8 mouse cellular contexts compared by ENCODE assay signal in the genomic region with DNA sequence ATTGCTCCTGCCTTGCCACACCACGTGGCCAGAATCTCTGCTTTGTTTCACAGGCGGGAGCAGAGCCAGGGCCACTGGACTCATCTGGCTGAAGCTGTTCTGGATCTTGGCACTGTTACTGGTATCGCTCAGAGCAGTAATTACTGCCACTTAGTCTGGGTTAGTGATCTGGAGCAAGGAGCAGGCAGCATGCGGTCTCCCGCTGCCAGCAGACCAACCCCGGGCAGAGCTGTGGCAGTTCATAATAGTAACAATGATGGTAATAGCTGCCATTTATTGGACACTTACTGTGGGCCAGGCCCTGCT.
DNase-seq lines count a peak whose midpoint lies in the region; ATAC-seq and TF ChIP-seq lines count a peak whose summit lies in the region.

No protein-coding gene starts in this region.

- H3K27ac ChIP-seq in intestine, embryonic 14.5 days (ENCODE audit: low read depth), result peak overlapping the region; percentile 67
- H3K27ac ChIP-seq in intestine, postnatal 0 days (ENCODE audit: low read depth, low read length), result no peak overlapping the region
- no peak overlapping the region for H3K27ac ChIP-seq in hindbrain, postnatal 0 days
- peak overlapping the region; percentile 85 for H3K27ac ChIP-seq in limb, embryonic 10.5 days

- no peak overlapping the region for H3K4me2 ChIP-seq in intestine, embryonic 14.5 days (ENCODE audit: low read length)
- no peak overlapping the region for H3K4me2 ChIP-seq in intestine, postnatal 0 days (replicated peaks; ENCODE audit: low read depth)
- no peak overlapping the region for H3K4me2 ChIP-seq in hindbrain, postnatal 0 days (ENCODE audit: low read depth, low read length)

- TF ChIP-seq CTCF in intestine, postnatal 0 days (IDR thresholded peaks at IDR 0.05; ENCODE audit: low read depth), result no peak
- no peak for TF ChIP-seq CTCF in hindbrain, postnatal 0 days (IDR thresholded peaks at IDR 0.05; ENCODE audit: low read depth)

- H3K4me3 ChIP-seq in intestine, embryonic 14.5 days (ENCODE audit: low read depth, low read length), result no peak overlapping the region
- H3K4me3 ChIP-seq in intestine, postnatal 0 days (ENCODE audit: low read depth, low read length), result no peak overlapping the region
- no peak overlapping the region for H3K4me3 ChIP-seq in hindbrain, postnatal 0 days (ENCODE audit: low read length)
- H3K4me3 ChIP-seq in limb, embryonic 10.5 days, result no peak overlapping the region

- H3K27me3 ChIP-seq in intestine, embryonic 14.5 days (replicated peaks; ENCODE audit: control insufficient read depth, insufficient read depth, low read length), result no peaks in the 10 kb centered on the region
- H3K27me3 ChIP-seq in intestine, postnatal 0 days (replicated peaks; ENCODE audit: control insufficient read depth, insufficient read depth, low read length), result no peaks in the 10 kb centered on the region
- 0 out of 2 replicates have a peak, but pooled peaks cover 7% of the 10 kb centered on the region for H3K27me3 ChIP-seq in hindbrain, postnatal 0 days (ENCODE audit: insufficient read depth, low read length)
- H3K27me3 ChIP-seq in limb, embryonic 10.5 days (ENCODE audit: low read depth, poor library complexity, severe bottlenecking), result peaks cover 21% of the 10 kb centered on the region; the same call in 1 of the 2 replicates

- H3K36me3 ChIP-seq in intestine, embryonic 14.5 days (ENCODE audit: control insufficient read depth, insufficient read depth, low read length), result no peaks in the 10 kb centered on the region
- H3K36me3 ChIP-seq in intestine, postnatal 0 days (ENCODE audit: control insufficient read depth, insufficient read depth), result no peaks in the 10 kb centered on the region
- H3K36me3 ChIP-seq in hindbrain, postnatal 0 days (ENCODE audit: insufficient read depth, low read length), result no peaks in the 10 kb centered on the region
- no peaks in the 10 kb centered on the region for H3K36me3 ChIP-seq in limb, embryonic 10.5 days

- peak; percentile 45 for ATAC-seq in intestine, embryonic 14.5 days (replicated peaks; ENCODE audit: low FRiP score, low TSS enrichment, low read depth)
- ATAC-seq in intestine, postnatal 0 days, result no peak
- peak; percentile 88 for ATAC-seq in hindbrain, postnatal 0 days
- ATAC-seq in CD4-positive, CD25-positive, alpha-beta regulatory T cell, adult 4 months, result no peak

- H3K4me1 ChIP-seq in intestine, embryonic 14.5 days (replicated peaks; ENCODE audit: control insufficient read depth, insufficient read depth, low read length), result peaks cover 11% of the 10 kb centered on the region; the same call in 1 of the 2 replicates
- no peaks in the 10 kb centered on the region for H3K4me1 ChIP-seq in intestine, postnatal 0 days (replicated peaks; ENCODE audit: control insufficient read depth, insufficient read depth, low read length)
- no peaks in the 10 kb centered on the region for H3K4me1 ChIP-seq in hindbrain, postnatal 0 days (ENCODE audit: insufficient read depth, low read length)
- peaks cover 31% of the 10 kb centered on the region for H3K4me1 ChIP-seq in limb, embryonic 10.5 days

- WGBS in intestine, embryonic 14.5 days, result 52% methylated on average over 6 of the region's 6 CpGs
- 57% methylated on average over 6 of the region's 6 CpGs for WGBS in intestine, postnatal 0 days
- 23% methylated on average over 6 of the region's 6 CpGs for WGBS in hindbrain, postnatal 0 days
- 59% methylated on average over 6 of the region's 6 CpGs for WGBS in limb, embryonic 10.5 days

- H3K9me3 ChIP-seq in intestine, embryonic 14.5 days (ENCODE audit: control insufficient read depth, low read length), result no peaks in the 10 kb centered on the region
- no peaks in the 10 kb centered on the region for H3K9me3 ChIP-seq in intestine, postnatal 0 days (ENCODE audit: control insufficient read depth)
- H3K9me3 ChIP-seq in hindbrain, postnatal 0 days (ENCODE audit: low read length), result no peaks in the 10 kb centered on the region
- no peaks in the 10 kb centered on the region for H3K9me3 ChIP-seq in limb, embryonic 10.5 days (replicated peaks)

- DNase-seq in intestine, embryonic 14.5 days (ENCODE audit: low spot score), result peak; percentile 56
- DNase-seq in brain, adult 2 months (ENCODE audit: low read depth, low spot score), result peak; percentile 49
- peak; percentile 74 for DNase-seq in hindbrain, postnatal 0 days (ENCODE audit: low spot score)
- no peak for DNase-seq in limb, embryonic 10.5 days (ENCODE audit: low spot score)
- no peak for DNase-seq in embryo, embryonic 11 days
- DNase-seq in urinary bladder, postnatal 4 days (ENCODE audit: low spot score in 2 of 2), result no peak

- no peak overlapping the region for H3K9ac ChIP-seq in intestine, embryonic 14.5 days (ENCODE audit: low read length)
- no peak overlapping the region for H3K9ac ChIP-seq in intestine, postnatal 0 days (ENCODE audit: low read depth, low read length)
- no peak overlapping the region for H3K9ac ChIP-seq in hindbrain, postnatal 0 days (replicated peaks; ENCODE audit: low read length)

Comparison
In these comparisons a context has a peak if more than half of its experiments do, and no peak if none do; other contexts are left out.
1. ATAC-seq: peak in intestine, embryonic 14.5 days (single experiment) and hindbrain, postnatal 0 days (single experiment); none in intestine, postnatal 0 days (single experiment) and CD4-positive, CD25-positive, alpha-beta regulatory T cell, adult 4 months (single experiment).
2. H3K27ac ChIP-seq: peak in intestine, embryonic 14.5 days (single experiment) and limb, embryonic 10.5 days (single experiment); none in intestine, postnatal 0 days (single experiment) and hindbrain, postnatal 0 days (single experiment).
3. DNase-seq: peak in intestine, embryonic 14.5 days (single experiment), brain, adult 2 months (single experiment) and hindbrain, postnatal 0 days (single experiment); none in limb, embryonic 10.5 days (single experiment), embryo, embryonic 11 days (single experiment) and urinary bladder, postnatal 4 days (0 of 2).